Mouse (Mus musculus): ENCODE data around the gene Magi1.

- TF ChIP-seq POLR2A (IDR thresholded peaks at IDR 0.05; ENCODE audit: extremely low read depth, insufficient read depth, low read length) (no peak), CTCF (IDR thresholded peaks at IDR 0.05; ENCODE audit: low read depth, low read length) (no peak)
Observed at GRCm38 (mm10) chr6:94077013-94077412, 206.7 kb downstream of the Magi1 start.
